Mouse (Mus musculus) ES-Bruce4 (cell line): Measurements from ENCODE around the gene Entpd8.

Source experiments
- CTCF ChIP-seq: IDR thresholded peaks from one replicate; pipeline ENCODE4 v1.8.1; 2011; ENCODE audit warnings: low read depth, low read length
- EP300 ChIP-seq: IDR thresholded peaks from 2 replicates; pipeline ENCODE4 v1.6.1; 2011; ENCODE audit warnings: low read depth, low read length; ENCODE audit not compliant: insufficient read depth
- POLR2A ChIP-seq: IDR thresholded peaks from one replicate; pipeline ENCODE4 v1.8.1; 2011; ENCODE audit warnings: low read length; ENCODE audit not compliant: insufficient read depth

GRCm38 (mm10) chr2:25128072-25128471 is 48.0 kb downstream of the Entpd8 start:
- TF ChIP-seq EP300 (no peak), CTCF (no peak), POLR2A (no peak)
